Mouse (Mus musculus): ENCODE data around the gene Hnrnpr.

Hnrnpr gene

DNA sequence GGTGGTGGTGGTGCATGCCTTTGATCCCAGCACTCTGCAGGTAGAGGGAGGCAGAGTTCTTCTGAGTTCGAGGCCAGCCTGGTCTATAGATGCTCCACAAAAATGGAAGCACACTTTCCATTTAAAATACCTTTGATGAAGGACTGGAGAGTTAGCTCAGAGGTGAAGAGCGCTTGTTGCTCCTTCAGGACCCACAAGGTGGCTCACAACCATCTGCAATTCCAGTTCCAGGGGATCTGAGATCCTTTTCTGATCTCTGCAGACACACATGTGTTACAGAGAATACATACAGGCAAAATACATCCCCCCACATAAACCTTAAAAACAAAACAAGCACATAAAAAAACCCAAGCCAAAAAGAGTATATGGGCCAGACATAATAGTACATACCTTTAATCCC lies 2.4 kb upstream of the Hnrnpr start:
- DNase-seq (ENCODE audit: low spot score): no peak

DNA sequence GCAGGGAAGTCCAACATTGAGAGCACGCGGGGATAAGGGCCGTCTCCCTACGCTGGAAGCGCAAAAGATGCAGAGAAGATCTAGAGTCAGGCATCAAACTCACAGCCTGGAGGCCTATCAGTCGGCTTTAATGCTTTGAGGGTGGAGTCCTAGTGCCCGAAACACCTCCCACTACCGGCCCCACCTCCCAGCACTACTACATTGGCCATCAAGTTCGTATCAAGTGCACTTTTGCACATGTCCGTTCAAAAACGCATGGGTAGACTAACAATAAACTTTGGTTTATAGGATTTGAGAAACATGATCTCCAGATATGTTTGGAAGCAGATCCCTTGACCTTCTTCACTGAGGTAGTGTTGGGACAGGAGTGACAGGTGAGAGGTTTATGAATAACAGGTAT lies 962 bp upstream of the Hnrnpr start:
- DNase-seq (ENCODE audit: low spot score): peak; percentile 47

DNA sequence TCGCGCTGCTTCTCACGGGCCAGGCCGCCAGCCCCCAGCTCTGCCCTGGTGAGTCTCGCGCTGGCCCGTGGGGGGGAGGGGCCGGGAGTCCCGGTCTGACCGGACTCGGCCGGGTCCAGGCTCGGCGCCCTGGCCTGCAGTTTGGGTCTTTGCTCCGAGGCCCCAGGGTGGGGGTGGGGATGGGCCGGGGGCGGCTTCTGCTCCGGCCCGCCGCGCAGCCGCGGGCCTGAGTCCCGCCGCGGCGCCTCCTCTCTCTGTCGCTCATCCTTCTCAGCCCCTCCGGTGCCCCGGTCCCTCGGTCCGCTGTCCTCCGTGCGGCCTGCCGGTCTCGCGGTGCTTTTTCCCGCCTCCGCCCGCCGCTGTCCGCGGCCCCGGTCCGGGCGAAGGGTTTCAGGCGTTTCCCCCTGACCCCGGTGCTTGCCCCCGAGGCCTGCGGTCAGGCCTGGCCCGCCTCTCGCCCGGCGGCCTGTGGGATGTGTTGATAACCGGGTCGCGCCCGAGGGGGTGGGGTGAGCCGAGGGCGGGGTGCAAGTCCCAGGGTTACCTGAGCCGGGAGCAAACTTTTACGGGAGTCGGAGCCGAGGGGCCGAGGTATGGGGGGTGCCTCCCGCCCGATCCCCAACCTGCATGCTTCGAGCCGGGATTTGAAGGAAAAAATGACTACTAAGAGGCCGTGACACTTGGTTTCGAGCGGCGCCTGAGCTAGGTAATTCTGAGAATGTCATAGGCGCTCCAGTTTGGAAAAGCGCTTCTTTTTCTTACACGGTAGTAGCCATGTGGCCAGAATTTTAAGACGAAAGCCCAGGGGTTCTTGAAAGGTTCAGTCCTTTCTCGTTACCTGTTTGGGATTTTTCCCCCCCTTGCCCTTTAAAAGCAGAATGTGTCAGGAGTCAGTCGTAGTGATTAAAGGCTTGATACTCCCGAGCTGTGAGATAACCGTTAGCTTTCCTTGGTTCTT lies 579 bp downstream of the Hnrnpr start:
- peak; percentile 36 for DNase-seq (ENCODE audit: low spot score)

DNA sequence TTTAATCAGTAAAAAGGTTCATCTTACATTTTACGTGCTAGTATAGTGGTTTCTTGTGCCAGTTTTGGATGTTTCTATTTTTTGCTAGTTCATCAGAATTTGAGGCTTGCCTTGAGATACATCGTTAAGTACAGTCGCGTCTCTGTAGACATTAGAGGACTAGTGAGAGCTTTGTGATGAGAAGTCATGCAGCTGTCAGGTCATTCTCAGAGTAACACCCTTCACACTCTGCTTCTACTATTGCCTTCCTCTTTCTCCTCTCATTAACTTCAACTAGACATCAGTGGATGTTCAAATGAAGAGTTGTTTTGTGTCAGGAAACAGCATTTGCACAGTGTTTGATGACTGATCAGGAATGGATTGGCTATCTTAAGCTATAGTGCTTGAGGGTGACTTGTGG lies 1.9 kb downstream of the Hnrnpr start:
- no peak for DNase-seq (ENCODE audit: low spot score)

DNA sequence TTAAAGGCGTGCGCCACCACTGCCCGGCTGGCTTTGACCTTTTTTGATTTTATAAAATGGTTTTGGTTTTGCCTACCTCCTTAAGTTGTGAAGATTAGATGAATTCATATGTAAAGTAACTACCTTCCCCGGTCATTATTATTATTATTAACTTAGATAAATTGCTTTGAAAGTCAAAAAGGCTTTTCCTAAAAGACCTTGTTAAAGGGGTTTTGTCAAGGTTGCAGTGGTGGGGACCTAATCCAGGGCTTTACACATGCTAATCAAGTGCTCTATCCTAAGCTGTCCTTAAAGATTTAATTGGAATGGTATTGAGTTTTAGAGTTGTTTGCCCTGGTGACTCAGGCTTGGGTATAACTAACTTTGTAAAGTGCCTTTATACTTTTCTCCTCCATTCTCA lies 6.9 kb downstream of the Hnrnpr start:
- DNase-seq (ENCODE audit: low spot score): no peak

DNA sequence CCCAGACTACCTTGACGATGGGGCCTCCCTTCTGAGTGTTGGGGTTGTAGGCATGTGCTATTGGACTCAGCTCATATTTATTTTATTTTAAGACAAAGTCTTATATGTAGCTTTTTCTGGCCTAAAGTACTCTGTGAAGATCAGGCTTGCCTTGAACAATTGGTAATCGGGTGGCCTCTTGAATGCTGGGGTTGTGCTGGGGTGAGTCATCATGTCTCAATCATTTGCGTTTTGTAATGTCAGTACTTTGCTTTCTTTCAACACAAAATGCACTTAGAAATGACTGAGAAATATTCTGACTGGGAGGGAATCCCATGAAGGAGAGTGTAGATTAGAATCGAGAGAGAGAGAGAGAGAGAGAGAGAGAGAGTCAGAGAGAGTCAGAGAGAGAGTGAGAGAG lies 9.3 kb downstream of the Hnrnpr start:
- no peak for DNase-seq (ENCODE audit: low spot score)

DNA sequence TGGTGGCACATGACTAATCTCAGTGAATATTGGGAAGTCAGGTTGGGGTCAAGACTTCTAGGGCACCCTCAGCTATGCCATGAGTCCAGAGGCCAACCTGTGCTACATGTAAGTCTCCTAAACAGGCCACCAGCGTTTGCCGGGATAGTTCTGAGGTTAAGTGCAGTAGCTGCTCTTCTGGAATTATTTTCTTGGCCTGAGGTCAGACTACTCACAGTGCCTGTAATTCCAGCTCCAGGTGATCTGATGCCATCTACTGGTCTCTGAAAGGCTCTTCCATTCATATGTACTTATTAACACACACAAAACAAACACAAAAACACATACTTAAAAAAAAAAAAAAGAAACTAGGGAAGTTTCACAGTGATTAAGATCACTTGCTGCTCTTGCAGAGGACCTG lies 13.5 kb downstream of the Hnrnpr start:
- DNase-seq (ENCODE audit: low spot score): no peak

DNA sequence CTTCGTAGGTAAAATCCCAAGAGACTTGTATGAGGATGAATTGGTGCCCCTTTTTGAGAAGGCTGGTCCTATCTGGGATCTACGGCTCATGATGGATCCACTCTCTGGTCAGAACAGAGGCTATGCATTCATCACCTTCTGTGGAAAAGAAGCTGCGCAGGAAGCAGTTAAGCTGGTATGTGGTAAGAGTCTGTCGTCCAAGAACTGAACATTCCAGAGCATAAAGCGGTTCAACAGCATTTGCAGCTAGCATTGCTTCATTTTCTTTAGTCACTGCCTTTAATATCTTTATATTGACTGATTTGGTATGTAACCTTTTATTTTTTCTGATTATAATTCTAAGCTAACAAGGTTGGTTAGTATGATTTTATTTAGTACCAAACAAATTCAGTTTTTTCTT lies 16.5 kb downstream of the Hnrnpr start:
- no peak for DNase-seq (ENCODE audit: low spot score)

DNA sequence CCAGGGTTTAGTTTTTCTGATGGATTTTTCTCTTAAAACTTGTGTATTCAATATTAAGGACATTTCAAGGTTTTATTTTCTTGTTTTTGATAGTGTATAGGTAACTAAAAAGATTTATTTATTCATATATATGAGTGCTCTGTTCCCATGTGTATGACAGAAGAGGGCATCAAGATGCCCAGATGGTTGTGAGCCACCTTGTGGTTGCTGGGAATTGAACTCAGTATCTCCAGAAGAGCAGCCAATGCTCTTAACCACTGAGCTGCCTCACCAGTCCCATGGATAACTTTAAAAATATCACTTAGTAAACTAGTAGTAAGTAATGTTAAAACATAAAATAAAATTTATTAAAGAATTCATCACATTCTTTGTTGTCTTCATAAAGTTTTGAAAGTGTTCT lies 17.4 kb downstream of the Hnrnpr start:
- DNase-seq (ENCODE audit: low spot score): no peak

DNA sequence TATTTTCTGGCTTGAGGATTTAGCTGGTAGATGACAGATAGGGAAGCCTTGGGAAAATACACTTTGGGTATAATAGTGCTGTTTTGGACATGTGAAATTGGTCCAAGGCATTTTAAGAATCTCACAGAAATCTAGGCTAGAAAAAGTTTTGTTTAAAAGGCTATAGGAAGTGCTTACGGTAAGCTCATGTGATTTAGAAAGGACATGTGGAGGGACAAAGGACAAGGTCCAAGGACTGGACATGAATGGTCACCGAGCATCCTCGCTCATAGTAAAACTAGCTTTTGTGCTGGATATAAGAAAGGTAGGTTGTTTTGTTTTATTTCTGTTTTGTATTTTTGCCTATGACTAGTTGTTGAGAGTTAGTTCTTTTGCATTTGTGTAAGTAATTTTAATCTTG lies 21.0 kb downstream of the Hnrnpr start:
- DNase-seq (ENCODE audit: low spot score): no peak

DNA sequence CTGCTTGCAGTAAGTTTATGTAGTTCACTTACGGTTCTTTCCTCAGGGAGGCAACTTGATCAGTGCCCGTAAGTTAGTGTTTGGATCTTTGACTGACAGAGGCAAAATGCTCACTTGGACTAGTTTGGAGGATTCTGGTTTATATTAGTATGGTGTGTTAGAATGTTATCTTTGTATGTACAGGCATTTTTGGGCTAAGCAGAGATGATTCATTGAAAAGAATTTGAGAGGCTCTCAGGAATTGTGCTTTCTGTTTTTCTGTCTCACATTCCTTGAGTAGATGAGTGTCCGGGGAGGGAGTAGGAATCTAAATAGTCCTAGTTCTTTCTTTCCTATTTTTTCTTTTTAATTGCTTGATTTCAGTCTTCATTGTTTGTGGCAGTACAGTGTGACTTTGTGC lies 22.4 kb downstream of the Hnrnpr start:
- no peak for DNase-seq (ENCODE audit: low spot score)

DNA sequence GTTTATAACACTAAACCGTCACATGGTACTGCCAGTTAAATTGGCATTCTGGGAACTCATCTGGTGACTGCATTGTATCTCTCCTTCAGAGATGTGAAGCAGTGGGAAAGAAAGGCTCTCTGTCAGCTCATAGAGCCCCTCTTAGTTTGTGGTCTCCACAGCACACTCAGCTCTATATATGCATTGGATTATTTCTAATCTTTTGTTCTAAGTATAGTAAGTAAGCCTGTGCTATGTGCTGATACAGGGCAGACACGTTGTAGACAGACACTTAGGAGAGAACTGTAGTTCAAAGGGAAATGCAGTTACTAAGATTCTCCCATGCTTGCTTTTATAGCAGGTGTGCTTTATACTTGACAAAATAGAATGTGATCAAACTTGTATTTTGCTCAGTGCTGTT lies 24.3 kb downstream of the Hnrnpr start:
- DNase-seq (ENCODE audit: low spot score): no peak

DNA sequence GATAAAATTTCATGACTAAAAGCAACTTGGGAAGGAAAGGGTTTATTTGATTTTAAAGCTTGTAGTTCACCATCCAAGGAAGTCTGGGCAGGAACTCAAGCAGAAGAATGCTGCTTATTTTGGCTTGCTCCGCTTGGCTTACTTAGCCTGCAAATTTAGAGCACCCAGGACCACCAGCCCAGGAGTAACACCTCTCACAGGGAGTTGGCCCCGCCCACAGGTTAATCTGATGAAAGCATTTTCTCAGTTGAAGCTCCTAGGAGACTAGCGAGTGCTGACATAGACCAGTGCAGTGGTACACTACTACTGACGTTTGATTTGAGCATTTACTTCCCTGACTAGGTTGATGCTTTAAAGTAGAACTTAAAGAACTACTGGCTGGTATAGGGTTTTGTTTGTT lies 26.4 kb downstream of the Hnrnpr start:
- no peak for DNase-seq (ENCODE audit: low spot score)

DNA sequence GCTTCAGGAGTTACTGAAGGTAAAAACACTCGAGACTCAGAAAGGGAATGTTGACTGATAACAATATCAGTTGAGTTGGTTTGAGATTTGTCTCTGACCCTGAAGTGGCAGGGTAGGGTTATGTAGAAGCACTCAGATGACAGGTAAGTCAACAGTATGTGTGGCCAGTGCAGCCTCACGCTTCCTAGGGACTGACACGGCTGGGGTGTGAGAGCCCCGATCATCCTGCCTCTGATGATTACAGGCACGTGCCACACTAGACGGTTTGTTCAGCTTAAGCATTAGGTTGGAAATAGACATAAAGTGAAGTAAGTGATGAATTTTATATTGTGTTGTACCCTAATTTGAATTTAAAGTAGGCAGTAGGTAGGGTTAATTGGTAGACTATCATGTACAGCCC lies 38.9 kb downstream of the Hnrnpr start:
- no peak for DNase-seq (ENCODE audit: low spot score)

DNA sequence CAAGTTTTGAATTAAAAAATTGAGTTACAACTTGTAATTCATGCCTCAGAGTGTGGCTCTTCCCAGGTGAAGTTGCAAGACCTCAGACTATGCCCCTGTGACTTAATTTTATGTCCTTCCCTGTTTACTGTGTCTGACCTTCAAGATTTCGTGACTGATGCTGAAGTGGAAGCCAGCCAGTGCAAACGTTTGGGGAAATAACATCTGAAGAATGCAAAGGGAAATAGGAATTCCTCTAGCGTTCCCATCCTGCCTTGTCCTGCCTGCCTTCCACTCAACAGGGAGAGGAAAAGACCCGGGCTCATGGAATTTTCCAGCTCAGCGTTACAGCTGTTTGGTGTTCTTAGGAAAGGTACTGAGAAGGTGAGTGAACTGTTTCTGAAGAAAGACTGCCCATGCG lies 46.3 kb downstream of the Hnrnpr start:
- DNase-seq (ENCODE audit: low spot score): no peak

DNA sequence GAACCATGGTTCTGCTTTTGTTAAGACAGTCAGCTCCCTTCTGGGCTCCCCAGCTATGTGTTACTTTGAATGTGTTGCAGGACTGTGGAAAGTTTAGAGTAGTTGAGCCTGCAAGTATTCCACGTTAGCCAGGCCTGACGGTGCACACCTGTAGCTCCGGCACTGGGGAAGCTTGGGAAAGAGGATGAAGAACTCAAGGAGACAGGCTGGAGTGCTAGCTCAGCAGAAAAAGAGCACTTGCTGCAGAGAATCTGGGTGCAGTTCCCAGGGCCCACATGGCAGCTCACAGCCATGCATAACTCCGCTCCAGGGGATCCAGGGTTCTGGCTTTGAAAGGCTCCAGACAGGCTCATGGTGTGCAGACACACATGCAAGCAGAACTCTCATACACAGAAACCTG lies 46.7 kb downstream of the Hnrnpr start:
- no peak for DNase-seq (ENCODE audit: low spot score)

DNA sequence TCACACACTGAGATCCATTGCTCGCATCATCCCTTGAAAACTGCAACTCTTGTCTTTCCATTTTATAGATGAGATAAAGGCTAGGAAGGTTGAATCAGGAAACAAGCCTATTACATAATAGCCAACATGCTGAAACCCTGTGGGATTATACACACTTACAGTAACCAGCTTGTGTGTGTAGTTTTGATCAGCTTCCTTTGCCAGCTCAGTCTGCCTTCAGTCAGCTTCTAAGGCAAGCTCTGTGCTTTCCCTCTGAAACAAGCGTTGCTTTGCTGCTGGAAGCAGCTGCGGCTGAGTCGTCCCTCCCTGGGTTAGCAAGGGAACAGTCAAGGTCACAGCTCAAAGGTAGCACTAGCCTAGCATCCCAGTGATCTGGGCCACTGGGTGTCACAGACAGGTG lies 57.1 kb downstream of the Hnrnpr start:
- DNase-seq (ENCODE audit: low spot score): no peak

DNA sequence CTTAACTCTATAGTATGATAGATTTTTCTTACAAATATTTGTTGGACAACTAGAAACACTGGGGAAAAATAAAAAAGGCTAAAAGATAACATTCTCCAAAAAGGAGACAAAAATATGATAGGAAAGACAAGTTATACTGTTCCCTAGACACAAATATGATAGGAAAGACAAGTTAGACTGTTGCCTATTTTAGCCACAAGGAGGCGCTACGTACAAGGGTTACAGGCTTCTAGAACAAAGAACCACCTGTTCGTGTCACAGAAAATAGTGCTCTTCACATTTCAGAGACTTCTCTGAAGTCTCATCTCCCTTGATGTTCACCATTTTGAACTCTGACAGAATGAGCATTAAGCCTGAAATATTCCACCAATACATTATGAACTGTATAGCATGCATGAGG lies 59.0 kb downstream of the Hnrnpr start:
- no peak for DNase-seq (ENCODE audit: low spot score)

DNA sequence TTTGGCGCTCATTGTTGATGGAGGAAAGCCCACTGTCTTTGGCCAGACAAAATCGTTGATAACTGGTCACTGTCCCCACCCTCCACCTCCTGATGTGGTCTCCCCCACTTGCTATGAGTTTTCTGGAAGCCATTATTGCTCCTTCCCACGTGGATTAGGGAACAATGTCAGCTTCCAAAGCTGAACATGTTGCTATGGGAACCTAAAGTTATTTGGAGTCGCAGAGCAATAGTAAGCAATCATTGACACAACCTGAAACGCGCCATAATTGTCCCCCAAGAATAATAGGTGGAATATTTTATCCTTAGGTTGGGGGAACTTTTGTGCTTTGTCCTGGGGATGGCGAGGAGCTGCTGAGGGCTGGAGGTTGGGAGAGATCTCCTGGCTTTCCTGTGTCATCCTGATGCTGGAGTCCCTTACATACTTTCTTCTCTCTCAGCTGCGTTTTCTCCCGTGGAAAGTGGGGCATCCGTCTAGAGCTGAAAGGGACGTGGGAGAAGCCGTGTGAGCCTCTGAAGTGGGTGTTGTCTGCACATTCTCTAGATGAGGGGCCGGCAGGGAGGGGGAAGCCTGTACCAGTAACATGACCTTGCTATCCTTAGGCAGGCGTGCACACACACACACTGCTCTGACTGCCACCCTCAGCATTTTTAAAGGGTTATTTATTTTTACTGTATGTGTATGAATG lies 62.9 kb downstream of the Hnrnpr start:
- DNase-seq (ENCODE audit: low spot score): no peak

DNA sequence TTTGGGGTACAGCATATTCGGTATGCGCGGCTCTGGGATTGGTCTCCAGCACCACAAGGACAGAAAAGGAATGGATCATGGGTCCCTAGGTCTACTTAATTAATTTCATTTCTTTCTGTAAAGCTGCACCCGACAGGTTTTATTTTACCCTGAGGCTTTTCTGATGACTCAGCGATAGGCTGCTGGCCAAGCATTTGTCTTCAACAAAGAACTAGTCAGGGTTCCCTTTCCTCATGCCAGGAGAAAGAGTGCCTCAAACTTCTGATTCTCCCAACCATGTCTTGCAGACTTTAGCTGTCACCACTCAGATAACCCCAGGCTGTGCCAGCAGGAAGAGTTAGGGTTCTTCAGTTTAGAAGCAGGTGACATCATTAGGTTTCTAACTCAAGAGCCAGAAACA lies 66.3 kb downstream of the Hnrnpr start:
- DNase-seq (ENCODE audit: low spot score): no peak

DNA sequence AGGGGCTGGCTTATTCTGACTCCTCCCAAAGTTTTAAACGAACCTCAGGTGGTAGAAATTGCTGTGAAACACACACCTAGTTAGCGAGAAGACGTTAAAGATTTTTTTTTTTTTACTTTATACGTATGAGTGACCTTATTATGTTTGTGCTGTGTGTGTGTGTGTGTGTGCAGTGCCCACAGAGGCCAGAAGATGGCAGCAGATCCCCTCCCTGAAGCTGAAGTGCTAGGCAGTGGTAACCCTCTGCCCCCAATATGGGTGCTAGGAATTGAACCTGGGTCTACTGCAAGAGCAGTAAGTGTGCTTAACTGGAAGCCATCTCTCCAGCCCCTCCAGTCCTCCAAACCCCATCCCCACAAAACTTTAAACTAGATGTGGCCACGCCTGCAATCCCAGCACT lies 72.3 kb downstream of the Hnrnpr start:
- DNase-seq (ENCODE audit: low spot score): no peak

DNA sequence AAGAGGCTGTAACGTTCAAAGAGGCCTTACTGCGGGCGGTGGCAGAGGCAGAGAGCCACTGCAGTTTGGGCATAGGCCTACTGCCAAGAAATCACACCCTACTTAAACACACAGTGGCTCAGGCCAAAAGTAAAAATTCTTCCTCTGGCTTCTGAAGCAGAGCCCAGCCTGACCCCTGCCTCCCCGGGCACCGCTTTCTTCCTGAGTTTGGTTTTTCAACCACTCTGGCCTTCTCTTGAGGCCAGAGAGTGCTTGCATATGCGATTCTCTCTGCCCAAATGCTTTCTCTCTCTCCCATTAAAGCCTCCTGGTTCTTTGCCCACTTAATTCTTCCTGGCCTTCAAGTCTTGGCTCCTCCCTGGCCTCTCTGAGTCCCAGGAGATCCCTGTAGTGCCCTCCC lies 73.1 kb downstream of the Hnrnpr start:
- DNase-seq (ENCODE audit: low spot score): no peak

DNA sequence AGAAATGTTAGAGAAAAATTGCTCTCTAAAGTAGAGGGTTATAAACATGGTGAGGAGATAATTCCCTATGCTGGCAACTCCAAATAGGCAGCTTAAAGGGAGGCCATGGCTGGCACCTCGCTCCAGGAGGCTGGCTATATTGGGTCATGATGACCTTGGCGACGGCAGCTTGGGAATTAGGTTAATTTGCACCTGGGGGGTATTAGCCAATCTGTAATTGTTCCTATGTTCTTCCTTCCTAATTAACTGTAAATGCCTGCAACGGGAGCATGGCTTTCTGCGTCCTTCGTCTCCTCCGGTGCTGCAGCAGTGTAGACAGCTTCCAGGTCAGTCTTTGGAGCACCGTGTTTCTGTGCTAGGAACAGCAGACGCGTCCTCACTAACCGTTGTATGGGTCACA lies 76.5 kb downstream of the Hnrnpr start:
- no peak for DNase-seq (ENCODE audit: low spot score)

DNA sequence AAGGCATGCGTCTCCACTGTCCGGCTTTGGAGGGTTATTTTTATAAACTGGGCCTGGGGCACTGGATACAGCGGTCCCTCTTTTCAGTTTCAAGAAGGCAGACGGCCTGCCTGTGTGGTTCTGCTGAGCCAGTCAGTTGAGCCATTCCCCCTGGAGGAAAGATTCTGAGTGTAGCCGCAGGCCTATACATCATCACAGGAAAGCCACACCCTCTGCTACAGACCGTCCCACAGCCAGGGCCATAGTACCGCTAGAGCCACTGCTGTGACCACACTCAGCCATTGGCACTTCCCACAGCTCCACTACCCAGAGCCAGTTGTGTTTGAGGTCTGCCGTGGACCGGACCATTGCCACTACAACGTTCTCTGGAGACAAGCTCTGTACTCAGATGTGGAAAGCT lies 91.1 kb downstream of the Hnrnpr start:
- no peak for DNase-seq (ENCODE audit: low spot score)
